Mouse (Mus musculus): ENCODE data around the gene Vopp1. TPM values are rescaled to one million over a fixed set of nuclear protein-coding genes. Genes with fewer than 3 reads are reported as not detected.

Gene Vopp1
- polyA plus RNA-seq, 1 experiment from 2014 or later = 39.7 TPM

GRCm38 (mm10) chr6:57744974-57745747 lies 79.8 kb downstream of the Vopp1 start:
- Histone ChIP-seq H3K4me1 (no peaks in the 10 kb centered on the region), H3K36me3 (no peaks in the 10 kb centered on the region), H3K27me3 (no peaks in the 10 kb centered on the region), H3K27ac (replicated peaks) (no peak overlapping the region), H3K4me2 (replicated peaks) (no peak overlapping the region), H3K4me3 (replicated peaks) (no peak overlapping the region), H3K9me3 (replicated peaks) (no peaks in the 10 kb centered on the region), H3K9ac (no peak overlapping the region)
- 87% methylated on average over 4 of the region's 4 CpGs for WGBS
- no peak for ATAC-seq (ENCODE audit: insufficient number of reproducible peaks, low FRiP score, low TSS enrichment, low read depth)

GRCm38 (mm10) chr6:57744123-57744522 lies 80.8 kb downstream of the Vopp1 start:
- WGBS = 91% methylated on average over 2 of the region's 2 CpGs
- Histone ChIP-seq H3K9me3 (replicated peaks) (no peaks in the 10 kb centered on the region), H3K9ac (no peak overlapping the region), H3K36me3 (no peaks in the 10 kb centered on the region), H3K27me3 (no peaks in the 10 kb centered on the region), H3K4me2 (replicated peaks) (no peak overlapping the region), H3K4me1 (no peaks in the 10 kb centered on the region), H3K27ac (replicated peaks) (no peak overlapping the region), H3K4me3 (replicated peaks) (no peak overlapping the region)
- no peak for ATAC-seq (ENCODE audit: insufficient number of reproducible peaks, low FRiP score, low TSS enrichment, low read depth)

- ATAC-seq (ENCODE audit: insufficient number of reproducible peaks, low FRiP score, low TSS enrichment, low read depth) = no peak
- Histone ChIP-seq H3K9ac (no peak overlapping the region), H3K9me3 (replicated peaks) (no peaks in the 10 kb centered on the region), H3K4me2 (replicated peaks) (no peak overlapping the region), H3K4me3 (replicated peaks) (no peak overlapping the region), H3K36me3 (no peaks in the 10 kb centered on the region), H3K27ac (replicated peaks) (no peak overlapping the region), H3K4me1 (no peaks in the 10 kb centered on the region), H3K27me3 (no peaks in the 10 kb centered on the region)
- 81% methylated on average over 2 of the region's 2 CpGs for WGBS
These were observed 81.6 kb downstream of the Vopp1 start for GRCm38 (mm10) chr6:57743333-57743732.

DNA sequence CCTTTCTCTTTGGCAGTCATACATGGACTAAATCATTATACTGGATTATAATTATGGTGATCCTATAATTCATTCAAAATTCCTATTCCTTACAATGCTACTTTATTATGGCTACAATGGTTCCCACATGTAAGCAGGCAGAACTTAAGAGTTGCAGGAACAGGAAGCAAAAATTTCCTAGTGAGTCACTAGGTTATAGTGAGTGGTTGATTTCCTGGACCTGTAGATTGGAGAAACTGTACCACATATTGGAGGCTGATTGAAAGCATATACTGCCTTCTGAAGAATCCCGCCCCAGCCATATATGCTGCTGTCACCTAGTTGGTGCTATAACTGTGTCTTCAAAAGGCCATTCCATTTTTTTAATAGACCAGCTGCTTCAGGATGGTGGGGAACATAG lies 82.2 kb downstream of the Vopp1 start:
- Histone ChIP-seq H3K27me3 (no peaks in the 10 kb centered on the region), H3K9me3 (replicated peaks) (no peaks in the 10 kb centered on the region)
- WGBS = 94% methylated on average over 1 of the region's 1 CpGs

DNA sequence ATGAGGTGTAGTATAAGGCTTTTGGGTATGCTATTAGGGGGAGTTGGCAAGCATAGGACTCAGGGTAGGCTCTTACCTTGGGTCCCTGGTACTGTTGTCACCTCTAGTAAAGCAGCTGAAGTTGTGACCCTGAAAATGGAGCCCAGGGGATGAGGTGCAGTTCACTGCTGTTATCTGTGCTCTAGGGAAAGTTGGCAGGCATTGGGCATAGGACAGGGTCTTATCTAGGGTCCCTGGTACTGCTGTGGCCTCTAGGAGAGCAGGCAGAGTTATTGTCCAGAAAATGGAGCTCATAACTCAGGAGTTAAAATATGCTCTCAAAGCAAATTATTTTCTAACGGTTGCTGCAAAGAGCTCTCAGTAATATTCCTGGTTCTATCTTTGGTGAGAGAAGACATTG lies 103.6 kb downstream of the Vopp1 start:
- WGBS = 86% methylated on average over 1 of the region's 1 CpGs
- no peaks in the 10 kb centered on the region for H3K27me3 ChIP-seq
- ATAC-seq (ENCODE audit: insufficient number of reproducible peaks, low FRiP score, low TSS enrichment, low read depth) = no peak
- no peaks in the 10 kb centered on the region for H3K9me3 ChIP-seq (replicated peaks)
- no peaks in the 10 kb centered on the region for H3K4me1 ChIP-seq
- no peak overlapping the region for H3K9ac ChIP-seq
- no peak overlapping the region for H3K4me3 ChIP-seq (replicated peaks)
- no peak overlapping the region for H3K4me2 ChIP-seq (replicated peaks)
- H3K36me3 ChIP-seq = peaks cover 16% of the 10 kb centered on the region
- H3K27ac ChIP-seq (replicated peaks) = no peak overlapping the region

More for the DNA sequence above, 82.2 kb downstream of the Vopp1 start:
- no peaks in the 10 kb centered on the region for H3K4me1 ChIP-seq
- H3K9ac ChIP-seq = no peak overlapping the region
- no peak overlapping the region for H3K4me2 ChIP-seq (replicated peaks)
- ATAC-seq (ENCODE audit: insufficient number of reproducible peaks, low FRiP score, low TSS enrichment, low read depth) = no peak
- no peak overlapping the region for H3K27ac ChIP-seq (replicated peaks)
- no peaks in the 10 kb centered on the region for H3K36me3 ChIP-seq
- H3K4me3 ChIP-seq (replicated peaks) = no peak overlapping the region

GRCm38 (mm10) chr6:57711726-57712125 lies 113.2 kb downstream of the Vopp1 start:
- Histone ChIP-seq H3K36me3 (no peaks in the 10 kb centered on the region), H3K4me3 (replicated peaks) (no peak overlapping the region), H3K9me3 (replicated peaks) (no peaks in the 10 kb centered on the region), H3K9ac (no peak overlapping the region), H3K4me2 (replicated peaks) (no peak overlapping the region), H3K4me1 (no peaks in the 10 kb centered on the region), H3K27me3 (no peaks in the 10 kb centered on the region), H3K27ac (replicated peaks) (no peak overlapping the region)
- ATAC-seq (ENCODE audit: insufficient number of reproducible peaks, low FRiP score, low TSS enrichment, low read depth) = no peak
- WGBS = 14% methylated on average over 1 of the region's 1 CpGs

- no peak overlapping the region for H3K27ac ChIP-seq (replicated peaks)
- H3K9me3 ChIP-seq (replicated peaks) = no peaks in the 10 kb centered on the region
- WGBS = 89% methylated on average over 1 of the region's 1 CpGs
- no peaks in the 10 kb centered on the region for H3K27me3 ChIP-seq
- no peak for ATAC-seq (ENCODE audit: insufficient number of reproducible peaks, low FRiP score, low TSS enrichment, low read depth)
- no peak overlapping the region for H3K9ac ChIP-seq
- no peaks in the 10 kb centered on the region for H3K36me3 ChIP-seq
- no peak overlapping the region for H3K4me3 ChIP-seq (replicated peaks)
- no peak overlapping the region for H3K4me2 ChIP-seq (replicated peaks)
- peaks cover 7% of the 10 kb centered on the region for H3K4me1 ChIP-seq
These were observed 118.2 kb downstream of the Vopp1 start for GRCm38 (mm10) chr6:57706721-57707120.

DNA sequence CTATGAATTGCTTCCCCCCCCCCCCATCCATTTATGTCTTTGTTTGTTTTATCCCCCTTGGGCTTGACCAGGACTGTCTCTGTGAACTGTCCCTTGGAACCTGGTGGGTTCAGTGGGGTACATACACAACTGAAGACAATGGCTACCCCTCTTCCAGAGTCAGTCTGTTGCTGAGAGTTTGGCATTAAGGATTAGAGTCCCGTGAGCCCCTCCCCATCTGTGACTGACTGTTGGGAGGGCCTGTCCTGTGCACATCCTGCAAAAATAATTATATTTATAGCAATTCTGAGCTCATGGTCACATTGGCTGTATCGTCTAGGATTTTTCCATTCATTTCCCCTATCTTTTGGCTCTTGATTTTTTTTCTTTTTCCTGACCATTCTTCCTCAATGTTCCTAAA lies 121.3 kb downstream of the Vopp1 start:
- 18% methylated on average over 2 of the region's 2 CpGs for WGBS
- no peaks in the 10 kb centered on the region for H3K9me3 ChIP-seq (replicated peaks)
- H3K36me3 ChIP-seq = no peaks in the 10 kb centered on the region
- H3K4me1 ChIP-seq = peaks cover 8% of the 10 kb centered on the region
- H3K4me3 ChIP-seq (replicated peaks) = peak overlapping the region; percentile 61
- H3K9ac ChIP-seq = peak overlapping the region; percentile 77
- H3K27me3 ChIP-seq = no peaks in the 10 kb centered on the region
- peak overlapping the region; percentile 65 for H3K4me2 ChIP-seq (replicated peaks)
- H3K27ac ChIP-seq (replicated peaks) = peak overlapping the region; percentile 96
- no peak for ATAC-seq (ENCODE audit: insufficient number of reproducible peaks, low FRiP score, low TSS enrichment, low read depth)

DNA sequence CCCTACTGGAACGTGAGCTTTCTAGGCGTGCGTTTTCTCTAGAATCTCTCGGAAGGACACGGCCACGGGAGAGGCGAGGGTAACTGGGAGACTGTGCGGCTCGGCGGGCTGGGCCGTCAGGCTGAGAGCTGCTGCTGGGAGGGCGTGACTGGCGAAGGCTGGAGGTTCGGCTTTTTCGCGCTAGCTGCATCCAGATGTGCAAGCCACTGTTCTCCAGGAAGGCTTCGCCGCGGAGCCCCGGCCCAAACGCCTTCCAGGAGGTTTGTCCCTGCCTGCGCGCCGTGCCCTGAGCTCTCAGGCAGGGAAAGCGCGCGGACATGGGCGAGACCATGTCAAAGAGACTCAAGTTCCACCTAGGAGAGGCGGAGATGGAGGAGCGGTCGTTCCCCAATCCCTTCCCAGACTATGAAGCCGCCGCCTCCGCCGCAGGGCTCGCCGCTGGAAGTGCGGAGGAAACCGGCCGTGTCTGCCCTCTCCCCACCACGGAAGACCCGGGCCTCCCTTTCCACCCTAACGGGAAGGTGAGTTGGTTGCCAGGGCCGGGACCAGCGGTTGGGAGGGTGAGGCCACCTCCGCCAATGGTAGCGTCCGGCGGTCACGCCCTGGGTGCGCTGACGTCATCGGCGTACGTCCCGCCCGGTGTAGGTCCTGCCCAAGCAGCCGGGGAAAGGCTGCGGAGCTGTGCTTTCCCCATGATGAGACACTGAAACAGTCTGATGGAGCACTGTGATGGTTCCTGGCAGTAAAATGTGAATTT lies 122.0 kb downstream of the Vopp1 start:
- H3K4me2 ChIP-seq (replicated peaks) = peak overlapping the region; percentile 65
- ATAC-seq (ENCODE audit: insufficient number of reproducible peaks, low FRiP score, low TSS enrichment, low read depth) = peak; percentile 99
- peak overlapping the region; percentile 61 for H3K4me3 ChIP-seq (replicated peaks)
- H3K27me3 ChIP-seq = no peaks in the 10 kb centered on the region
- no peaks in the 10 kb centered on the region for H3K9me3 ChIP-seq (replicated peaks)
- H3K9ac ChIP-seq = peak overlapping the region; percentile 77
- peak overlapping the region; percentile 96 for H3K27ac ChIP-seq (replicated peaks)
- H3K4me1 ChIP-seq = peaks cover 8% of the 10 kb centered on the region
- no peaks in the 10 kb centered on the region for H3K36me3 ChIP-seq
- 0% methylated on average over 59 of the region's 59 CpGs for WGBS

- H3K27ac ChIP-seq (replicated peaks) = peak within 1 kb of the TSS; percentile 96
- H3K4me1 ChIP-seq = peaks cover 8% of the 10 kb centered on the region
- peak within 1 kb of the TSS; percentile 61 for H3K4me3 ChIP-seq (replicated peaks)
- no peaks in the 10 kb centered on the region for H3K9me3 ChIP-seq (replicated peaks)
- H3K36me3 ChIP-seq = no peaks in the 10 kb centered on the region
- no peaks in the 10 kb centered on the region for H3K27me3 ChIP-seq
- peak within 1 kb of the TSS; percentile 65 for H3K4me2 ChIP-seq (replicated peaks)
- WGBS = 0% methylated on average over 10 of the region's 10 CpGs
- peak within 1 kb of the TSS; percentile 77 for H3K9ac ChIP-seq
- ATAC-seq (ENCODE audit: insufficient number of reproducible peaks, low FRiP score, low TSS enrichment, low read depth) = no peak
These were observed 122.6 kb downstream of the Vopp1 start, which contains the start of gene Lancl2 for GRCm38 (mm10) chr6:57702376-57702742. TSS of gene Lancl2 (plus strand) at chr6:57702540.

- no peak overlapping the region for H3K27ac ChIP-seq (replicated peaks)
- no peaks in the 10 kb centered on the region for H3K27me3 ChIP-seq
- peak overlapping the region; percentile 61 for H3K4me3 ChIP-seq (replicated peaks)
- 0 out of 2 replicates have a peak overlapping the region, but pooled peaks have one; percentile 65 for H3K4me2 ChIP-seq (replicated peaks)
- no peaks in the 10 kb centered on the region for H3K9me3 ChIP-seq (replicated peaks)
- no peaks in the 10 kb centered on the region for H3K36me3 ChIP-seq
- no peak for ATAC-seq (ENCODE audit: insufficient number of reproducible peaks, low FRiP score, low TSS enrichment, low read depth)
- no peak overlapping the region for H3K9ac ChIP-seq
- WGBS = 52% methylated on average over 4 of the region's 4 CpGs
- peaks cover 8% of the 10 kb centered on the region for H3K4me1 ChIP-seq
These were observed 123.3 kb downstream of the Vopp1 start for GRCm38 (mm10) chr6:57701686-57702085.

Data from embryonic facial prominence, embryonic 15.5 days (tissue).